Mouse (Mus musculus) kidney, postnatal 0 days (tissue): ENCODE measurements around the gene Trpv6. TPM values are rescaled to one million over a fixed set of nuclear protein-coding genes. Genes with fewer than 3 reads are reported as not detected.

ENCODE experiments used
- ATAC-seq: fragments of 200-750 bp; cut with Nextera tagmentation; replicated peaks from 2 replicates; pipeline ENCODE4 v1.8.0; 2017; ENCODE audit warnings: low read depth, moderate number of reproducible peaks, moderate TSS enrichment, moderate library complexity; ENCODE audit not compliant: low FRiP score
- DNase-seq: peaks from one replicate; pipeline ENCODE4 v3.0.0-alpha.2; 2016; ENCODE audit warnings: low spot score
- H3K27ac ChIP-seq: fragments of 300-500 bp; sonication (generic); 2 replicates; pipeline ENCODE4 v1.5.1; 2014; ENCODE audit warnings: mild to moderate bottlenecking
- H3K27me3 ChIP-seq: fragments of 300-500 bp; sonication (generic); 2 replicates; pipeline ENCODE4 v1.6.1; 2014; ENCODE audit warnings: low read length, mixed read lengths; ENCODE audit not compliant: insufficient read depth
- H3K36me3 ChIP-seq: fragments of 300-500 bp; sonication (generic); 2 replicates; pipeline ENCODE4 v1.6.1; 2014; ENCODE audit warnings: low read length, mixed read lengths; ENCODE audit not compliant: insufficient read depth
- H3K4me1 ChIP-seq: fragments of 300-500 bp; sonication (generic); replicated peaks from 2 replicates; pipeline ENCODE4 v1.6.1; 2014; ENCODE audit warnings: antibody characterized with exemption, low read length, mixed read lengths; ENCODE audit not compliant: insufficient read depth
- H3K4me2 ChIP-seq: fragments of 300-500 bp; sonication (generic); 2 replicates; pipeline ENCODE4 v1.6.1; 2014; ENCODE audit warnings: mild to moderate bottlenecking, low read length, moderate library complexity, mixed read lengths
- H3K4me3 ChIP-seq: fragments of 300-500 bp; sonication (generic); replicated peaks from 2 replicates; pipeline ENCODE4 v1.5.1; 2014; ENCODE audit warnings: low read depth, low read length
- H3K9ac ChIP-seq: fragments of 300-500 bp; sonication (generic); 2 replicates; pipeline ENCODE4 v1.6.1; 2014; ENCODE audit warnings: low read depth, low read length
- H3K9me3 ChIP-seq: fragments of 300-500 bp; sonication (generic); replicated peaks from 2 replicates; pipeline ENCODE4 v1.6.1; 2016; ENCODE audit warnings: low read length, inconsistent platforms, mixed read lengths
- CTCF ChIP-seq: IDR thresholded peaks from 2 replicates; pipeline ENCODE4 v1.5.1; 2016; ENCODE audit warnings: antibody characterized with exemption, low read depth, mild to moderate bottlenecking, moderate library complexity
- WGBS: fragments of 180-500 bp; shearing (Covaris S2); extraction: QIAGEN DNeasy Blood & Tissue Kit; methylation state at CpG from one replicate; pipeline ENCODE4 v1.1.7; 2014; 5-methylcytosine and 5-hydroxymethylcytosine counted together
- polyA plus RNA-seq: library from polyadenylated mRNA; unstranded; fragments of >200 nt; fragmentation: Nextera tagmentation; extraction: Ambion mirVana; gene quantifications from 2 replicates; pipeline ENCODE4 v1.2.1, GENCODE M21; 2015

Gene Trpv6
- polyA plus RNA-seq, 1 experiment from 2014 or later = 5.8 TPM

GRCm38 (mm10) chr6:41581295-41581694, 54.9 kb downstream of the Trpv6 start:
- no peak for TF ChIP-seq CTCF
- Histone ChIP-seq H3K9me3 (no peaks in the 10 kb centered on the region), H3K27me3 (no peaks in the 10 kb centered on the region), H3K4me2 (no peak overlapping the region), H3K9ac (no peak overlapping the region), H3K4me3 (no peak overlapping the region), H3K4me1 (no peaks in the 10 kb centered on the region), H3K27ac (no peak overlapping the region), H3K36me3 (no peaks in the 10 kb centered on the region)
- DNase-seq = peak; percentile 2
- no peak for ATAC-seq
- WGBS = 50% methylated on average over 7 of the region's 7 CpGs

DNA sequence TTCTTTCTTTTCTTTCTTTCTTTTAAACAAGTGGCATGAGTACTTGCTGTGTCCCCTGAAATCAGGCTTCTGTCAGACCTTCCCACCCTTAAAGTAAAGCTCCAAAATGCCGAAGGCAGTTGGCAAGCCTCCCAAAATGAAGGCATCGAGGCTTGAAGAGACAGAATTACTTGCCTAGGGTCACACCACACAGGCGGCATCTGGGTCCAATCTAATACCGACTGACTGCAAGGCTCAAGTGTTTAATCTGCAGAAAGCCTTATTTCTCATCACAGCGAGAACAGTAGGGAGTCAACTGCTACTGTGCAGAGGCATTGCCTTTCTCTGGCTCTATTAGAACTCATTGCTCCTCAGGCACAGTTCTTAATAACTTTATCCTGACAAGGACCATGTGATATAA, 58.9 kb downstream of the Trpv6 start:
- Histone ChIP-seq H3K4me2 (no peak overlapping the region), H3K9me3 (no peaks in the 10 kb centered on the region), H3K9ac (no peak overlapping the region), H3K4me3 (no peak overlapping the region), H3K27me3 (no peaks in the 10 kb centered on the region), H3K4me1 (no peaks in the 10 kb centered on the region), H3K27ac (no peak overlapping the region), H3K36me3 (no peaks in the 10 kb centered on the region)
- TF ChIP-seq CTCF = no peak
- no peak for DNase-seq
- ATAC-seq = no peak
- 32% methylated on average over 5 of the region's 5 CpGs for WGBS

- no peak for DNase-seq
- H3K9ac ChIP-seq = no peak overlapping the region
- ATAC-seq = peak; percentile 46; the same call in 1 of the 2 replicates
These were observed 59.6 kb downstream of the Trpv6 start for GRCm38 (mm10) chr6:41576526-41577097.

More at GRCm38 (mm10) chr6:41576526-41577097, 59.6 kb downstream of the Trpv6 start:
- TF ChIP-seq CTCF = no peak
- WGBS = 43% methylated on average over 5 of the region's 5 CpGs
- H3K4me3 ChIP-seq = no peak overlapping the region
- no peaks in the 10 kb centered on the region for H3K9me3 ChIP-seq
- no peaks in the 10 kb centered on the region for H3K27me3 ChIP-seq
- H3K27ac ChIP-seq = no peak overlapping the region
- H3K4me1 ChIP-seq = no peaks in the 10 kb centered on the region
- no peaks in the 10 kb centered on the region for H3K36me3 ChIP-seq
- H3K4me2 ChIP-seq = no peak overlapping the region

Other genes with a start within 250 kb of the Trpv6 start
- not detected in 2 replicates for gene Gm5771, start 244.0 kb downstream of the Trpv6 start, polyA plus RNA-seq
- gene Gm10334, start 190.3 kb downstream of the Trpv6 start, polyA plus RNA-seq = not detected in 2 replicates
- gene Prss1, start 177.5 kb downstream of the Trpv6 start, polyA plus RNA-seq = not detected in 2 replicates
- not detected in 2 replicates for gene Prss2, start 114.6 kb downstream of the Trpv6 start, polyA plus RNA-seq
- 11.8 and 11.9 TPM in 2 replicates for gene Ephb6, start 30.9 kb downstream of the Trpv6 start, polyA plus RNA-seq
- gene Trpv5, start 44.4 kb upstream of the Trpv6 start, polyA plus RNA-seq = 9.4 and 10.7 TPM in 2 replicates
- gene Llcfc1, start 48.0 kb upstream of the Trpv6 start, polyA plus RNA-seq = 0.49 and 0.57 TPM in 2 replicates
- 3.0 and 4.0 TPM in 2 replicates for gene Kel, start 67.9 kb upstream of the Trpv6 start, polyA plus RNA-seq
- not detected in 2 replicates for gene Olfr459, start 138.8 kb upstream of the Trpv6 start, polyA plus RNA-seq
- not detected in 2 replicates for gene Pip, start 211.1 kb upstream of the Trpv6 start, polyA plus RNA-seq
- not detected in 2 replicates for gene Sval2, start 216.6 kb upstream of the Trpv6 start, polyA plus RNA-seq